Mouse (Mus musculus) heart, adult 9 months (tissue): ENCODE results near the gene Flad1.
"Not testable (repeated sequence)": the region's sequence is repeated elsewhere in the genome, so short reads cannot be mapped to it uniquely, and the experiment has no call there.

Source experiments
- DNase-seq, 2 experiments: peaks; one replicate each; pipeline ENCODE4 v3.0.0; 2022; ENCODE audit warnings: low spot score in 2 of 2

Flad1 gene

DNA sequence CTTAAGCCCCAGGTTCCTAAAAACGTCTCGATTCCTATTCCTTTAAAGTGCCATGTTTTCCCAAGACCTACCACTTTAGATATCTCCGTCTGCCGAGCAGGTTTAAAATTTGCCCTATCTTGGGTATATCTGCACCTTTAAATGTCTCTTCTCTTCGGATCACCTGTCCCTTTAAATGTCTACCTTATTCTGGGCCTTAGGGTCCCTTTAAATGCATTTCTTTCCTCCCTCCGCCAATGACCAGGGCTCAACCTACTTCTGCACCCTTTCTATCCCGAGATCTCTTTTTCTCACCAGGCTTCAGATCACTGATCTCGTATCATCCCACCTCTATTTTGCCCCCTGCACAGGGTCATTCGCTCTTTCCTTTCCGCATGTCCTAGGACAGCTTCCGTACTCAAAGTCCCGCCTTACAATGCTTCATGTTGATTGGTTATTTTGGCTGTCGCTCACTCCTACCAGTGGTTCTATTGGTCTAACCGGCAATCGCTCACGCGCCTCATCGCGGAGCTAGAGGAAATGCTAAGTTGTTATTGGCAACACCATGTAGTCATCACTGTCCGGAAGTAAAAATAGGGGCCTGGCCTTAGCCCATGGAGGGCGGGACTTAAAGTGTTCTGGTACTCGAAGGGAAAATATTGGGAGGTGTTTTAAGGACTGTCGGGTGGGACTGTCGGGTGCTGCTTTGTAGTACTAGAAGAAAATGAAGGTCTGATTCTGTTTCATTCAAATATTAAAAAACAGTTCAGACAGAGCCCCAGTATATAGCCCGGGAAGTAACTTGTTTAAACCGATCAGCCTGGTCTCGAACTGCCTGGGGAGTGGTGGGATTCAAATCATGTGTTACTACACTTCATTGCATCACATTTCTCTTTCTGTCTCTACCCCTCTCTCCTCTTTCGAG lies at the start of gene Flad1:
Gene Flad1, minus strand, starts transcription at position 381 of the 904 bp plus-strand sequence.
- peak; percentile 99 to 100 for DNase-seq

DNA sequence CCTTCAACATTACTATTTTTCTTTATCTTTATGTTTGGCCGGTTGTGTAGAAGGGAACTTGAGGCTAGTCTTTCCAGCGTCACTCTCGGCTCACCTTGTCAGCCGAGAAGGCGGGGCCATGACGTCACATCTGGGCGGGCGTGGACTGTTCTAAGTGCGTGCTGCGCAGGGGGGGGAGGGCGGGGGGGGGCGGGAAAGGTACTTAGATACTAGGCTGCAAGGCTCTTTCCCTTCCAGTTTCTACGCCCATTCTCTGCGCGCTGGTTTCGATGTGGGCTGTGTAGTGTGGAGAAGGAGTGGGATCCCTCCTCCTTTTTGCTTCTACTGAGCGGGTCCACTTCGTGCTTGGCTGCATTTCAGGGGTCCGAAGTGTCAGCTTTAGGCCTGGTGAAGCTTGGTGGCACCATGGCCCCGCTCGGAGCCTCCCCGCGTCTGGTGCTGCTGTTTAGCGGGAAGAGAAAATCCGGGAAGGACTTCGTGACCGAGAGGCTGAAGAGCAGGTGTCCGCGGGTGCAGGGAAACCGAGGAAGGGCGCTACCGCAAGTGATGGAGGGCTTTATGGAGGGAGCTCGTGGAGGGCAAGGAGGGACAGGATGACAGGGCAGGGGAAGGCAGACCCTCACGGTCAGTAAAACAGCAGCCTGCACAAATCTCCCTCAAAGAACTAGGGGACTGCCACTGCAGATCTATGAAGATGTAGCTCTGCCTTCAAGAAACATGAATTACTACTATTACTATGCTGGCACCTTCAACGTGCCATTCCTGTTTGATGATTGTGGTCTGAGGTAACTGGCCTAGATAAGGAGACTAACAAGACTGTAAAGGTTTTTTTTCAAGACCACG lies 47.5 kb upstream of the Flad1 start:
- DNase-seq = peak; percentile 80 to 90

DNA sequence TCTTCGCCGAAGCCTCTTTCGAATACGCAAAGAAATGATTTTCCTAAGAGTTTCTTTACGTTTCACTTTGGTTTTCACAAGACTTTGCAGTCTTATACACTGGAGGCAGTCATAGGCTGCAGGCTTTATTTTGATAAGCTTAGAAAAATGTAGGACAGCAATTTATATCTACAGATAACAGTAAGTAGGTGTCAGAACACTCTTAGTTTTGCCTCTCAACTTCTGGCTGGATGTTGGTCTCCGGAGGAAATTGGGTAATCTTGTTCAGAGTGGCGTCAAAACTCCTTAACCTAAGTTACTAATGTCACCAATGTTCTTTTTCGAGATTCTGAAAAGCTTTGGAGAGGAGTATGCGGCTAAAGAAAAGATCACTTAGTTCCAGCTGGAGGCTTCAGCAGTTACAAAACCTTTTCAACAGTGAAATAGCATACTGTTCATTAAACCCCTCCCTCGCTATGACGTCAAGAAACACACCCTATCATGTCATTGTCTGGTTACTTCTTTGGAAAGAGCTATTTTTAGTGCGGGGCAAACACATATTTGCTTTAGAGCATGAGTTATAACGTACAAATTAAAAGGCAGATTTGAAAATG lies 46.8 kb upstream of the Flad1 start:
- no peak for DNase-seq

DNA sequence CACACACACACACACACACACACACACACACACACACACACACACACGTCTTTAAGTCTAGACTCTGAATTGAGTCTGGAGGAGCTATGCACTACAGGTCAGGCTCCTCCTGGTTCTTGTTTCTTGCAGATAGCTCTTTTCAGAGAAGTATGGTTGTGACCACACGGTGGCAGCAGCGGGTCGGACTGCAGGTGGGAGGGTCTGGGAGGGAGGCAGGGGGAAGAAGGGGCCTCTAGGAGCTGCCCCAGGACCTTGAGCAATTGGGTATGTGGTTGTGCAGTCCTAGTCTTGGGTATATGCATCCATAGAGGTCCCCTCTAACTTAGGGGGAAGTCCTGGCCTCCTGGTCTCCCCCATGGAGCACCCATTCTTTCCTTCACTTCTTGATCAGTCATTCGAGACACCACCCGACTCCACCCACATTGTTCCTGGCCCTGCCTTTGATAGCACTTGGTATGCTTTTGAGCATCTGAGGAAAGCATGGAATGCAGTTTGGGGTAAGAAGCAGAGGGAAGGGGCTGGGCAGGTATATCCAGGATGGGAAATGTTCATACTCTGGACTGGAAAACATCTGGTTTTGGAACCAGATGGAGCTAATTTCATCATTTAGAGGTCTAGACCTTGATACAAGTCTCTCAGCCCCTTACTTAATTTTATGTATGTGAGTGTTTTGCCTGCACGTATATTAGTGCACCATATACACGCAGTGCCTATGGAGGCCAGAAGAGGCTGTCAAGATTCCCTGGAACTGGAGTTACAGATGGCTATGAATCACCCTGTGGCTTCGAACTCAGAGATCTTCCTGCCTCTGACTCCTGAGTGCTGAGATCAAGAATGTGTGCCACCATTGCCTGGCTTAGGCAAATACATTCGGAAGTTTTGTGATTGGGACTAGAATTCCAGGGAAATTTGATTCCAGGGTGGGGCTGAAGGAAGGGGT lies 45.3 kb upstream of the Flad1 start:
- DNase-seq = peak in 1 of 2 experiments; percentile 39

DNA sequence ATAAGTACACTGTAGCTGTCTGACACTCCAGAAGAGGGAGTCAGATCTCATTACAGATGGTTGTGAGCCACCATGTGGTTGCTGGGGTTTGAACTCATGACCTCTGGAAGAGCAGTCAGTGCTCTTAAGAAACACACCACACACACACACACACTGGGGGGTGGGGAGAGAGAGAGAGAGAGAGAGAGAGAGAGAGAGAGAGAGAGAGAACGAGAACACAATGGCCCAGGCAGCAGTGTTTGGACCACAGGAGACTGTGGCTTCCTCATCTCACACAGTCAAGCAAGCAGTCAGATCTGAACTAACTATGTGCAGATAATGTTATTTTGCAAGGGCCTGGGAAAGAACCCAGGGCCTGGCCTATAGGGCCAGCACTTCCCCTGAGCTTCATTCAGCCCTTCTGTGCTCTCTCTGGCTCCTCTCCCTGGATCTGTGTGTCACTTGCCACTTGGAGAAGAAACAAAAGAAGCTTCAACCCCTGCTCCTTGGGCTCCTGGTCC lies 44.2 kb upstream of the Flad1 start:
- no peak for DNase-seq

DNA sequence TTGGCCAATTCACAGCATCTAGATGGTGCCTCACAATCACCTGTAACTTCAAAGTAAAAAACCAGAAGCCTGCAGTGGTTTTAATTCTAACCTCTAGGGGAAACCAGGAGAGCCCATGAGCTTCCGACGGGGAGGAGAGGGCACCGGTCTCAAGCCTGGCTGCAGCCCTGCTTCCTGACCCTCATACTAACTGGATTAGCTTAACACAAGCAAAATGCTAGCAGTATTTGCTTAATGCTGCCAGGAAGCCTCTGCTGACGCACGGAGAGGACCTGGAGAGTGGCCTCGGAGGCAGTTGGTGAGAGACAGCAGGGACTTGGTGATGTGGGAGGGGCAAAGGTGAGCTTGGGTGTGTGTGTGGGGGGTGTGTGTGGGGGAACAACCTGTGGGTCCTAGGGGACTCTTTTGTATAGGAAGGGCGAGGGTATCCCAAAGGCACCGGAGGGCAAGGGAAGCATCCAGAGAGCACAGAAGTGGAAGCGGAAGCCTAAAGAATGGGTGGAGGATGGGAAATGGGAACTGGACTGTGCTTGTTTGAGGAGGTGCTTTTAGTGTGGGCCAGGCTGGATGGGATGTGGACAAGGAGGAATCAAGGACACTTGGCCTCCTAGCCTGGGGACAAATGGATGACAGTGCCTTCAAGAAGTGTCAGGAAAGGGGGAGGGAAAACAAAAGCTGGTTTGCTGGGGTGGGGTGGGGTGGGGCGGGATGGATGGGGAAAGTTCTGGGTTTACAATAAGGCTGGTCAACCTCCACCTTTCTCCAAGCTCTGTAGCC lies 42.9 kb upstream of the Flad1 start, which contains the start of gene Pmvk:
Gene Pmvk, plus strand, starts transcription at position 141 of the 777 bp plus-strand sequence.
- no peak for DNase-seq

DNA sequence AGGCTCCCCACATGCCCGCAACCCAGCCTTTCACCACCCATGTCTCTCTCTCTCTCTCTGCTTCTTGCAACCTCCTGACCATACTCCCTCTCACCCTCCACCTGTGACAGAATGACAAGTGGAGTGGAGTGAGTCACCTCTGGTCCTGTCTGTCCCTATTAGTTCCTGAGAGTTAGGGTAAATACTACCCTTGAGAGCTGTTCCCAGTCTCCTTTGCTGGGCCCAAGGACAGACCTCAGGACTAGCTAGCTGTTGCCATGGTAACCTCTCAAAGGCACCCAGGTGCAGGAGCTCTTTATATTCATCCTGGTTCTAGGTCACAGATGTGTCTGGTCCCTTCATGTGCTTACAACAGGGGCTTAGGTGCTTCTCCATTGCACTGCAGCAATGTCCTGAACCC lies 40.2 kb upstream of the Flad1 start:
- no peak for DNase-seq

DNA sequence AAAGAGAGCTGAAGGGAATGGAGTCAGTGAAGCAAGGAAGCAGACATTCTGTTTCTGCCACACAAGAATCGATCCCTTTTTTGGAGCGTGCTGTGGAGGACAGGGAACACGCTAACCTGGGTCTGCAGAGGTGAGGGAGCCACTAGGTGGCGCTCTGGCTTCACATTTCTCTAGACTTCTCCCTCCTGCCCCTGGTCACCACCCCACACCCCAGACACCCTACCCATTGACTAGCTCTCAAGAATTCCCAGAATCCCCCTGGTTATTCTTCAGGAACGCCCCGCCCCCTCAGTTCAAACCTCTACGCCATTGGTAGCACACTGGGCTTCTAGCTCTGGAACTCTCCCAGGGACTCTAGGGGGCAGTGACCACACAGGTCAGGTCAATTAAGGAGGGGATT lies 37.9 kb upstream of the Flad1 start:
- peak in 1 of 2 experiments; percentile 63 for DNase-seq

DNA sequence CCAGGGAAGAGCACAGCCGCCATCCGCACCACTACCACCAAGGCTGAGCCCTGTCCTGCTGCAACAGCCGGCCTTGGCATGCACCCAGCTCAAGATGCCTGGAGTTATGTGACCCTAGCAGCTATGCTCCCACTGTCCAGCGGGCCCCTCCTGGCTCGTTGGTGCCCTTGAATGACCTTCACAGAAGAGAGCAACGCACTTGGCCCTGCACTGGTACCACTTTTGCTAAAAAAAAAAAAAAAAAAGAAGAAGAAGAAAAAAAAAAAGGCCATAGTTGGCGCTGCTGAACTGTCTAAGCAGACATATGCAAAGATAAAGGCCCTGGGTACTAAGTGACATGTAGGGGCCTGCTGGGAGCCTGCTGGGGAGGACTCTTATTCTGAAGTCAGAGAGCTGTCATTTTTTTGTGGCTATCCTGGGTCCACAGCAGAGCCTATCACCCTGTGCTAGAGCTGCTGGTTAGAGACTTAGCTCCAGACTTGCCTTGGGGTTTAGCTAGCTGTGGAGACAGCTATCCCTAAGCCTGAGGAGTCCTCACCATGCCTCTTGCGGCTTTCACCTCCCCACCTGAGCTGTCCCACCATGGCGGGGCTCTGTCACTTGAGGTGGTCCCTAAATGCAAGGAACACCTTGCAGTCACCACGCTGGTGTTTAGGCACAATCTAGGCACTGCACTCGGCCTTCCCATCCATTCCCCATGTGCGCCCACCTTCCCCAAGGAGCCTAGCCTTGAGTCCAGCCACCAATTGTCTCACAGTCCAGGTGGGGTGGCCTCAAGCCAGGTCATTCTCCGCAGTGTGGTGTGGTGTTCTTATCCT lies 37.3 kb upstream of the Flad1 start:
- DNase-seq = no peak

DNA sequence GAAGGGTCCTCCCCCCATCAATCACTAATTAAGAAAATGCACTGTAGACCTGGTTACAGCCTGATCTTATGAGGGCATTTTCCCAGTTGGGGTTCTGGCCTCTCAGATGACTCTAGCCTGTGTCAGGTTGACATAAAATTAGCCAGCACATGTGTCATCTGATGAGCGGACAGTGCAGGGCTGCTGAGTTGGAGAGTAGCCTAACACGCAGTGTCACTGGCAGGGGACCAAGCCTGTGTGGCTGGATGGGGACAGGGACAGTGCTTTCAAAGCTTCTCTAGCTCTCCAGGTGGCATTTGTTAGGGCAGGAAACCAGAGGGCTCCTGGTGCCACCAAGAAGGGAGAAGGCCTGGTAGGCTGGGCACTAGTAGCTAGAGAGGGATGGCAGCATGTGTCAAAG lies 29.0 kb upstream of the Flad1 start:
- DNase-seq = no peak

DNA sequence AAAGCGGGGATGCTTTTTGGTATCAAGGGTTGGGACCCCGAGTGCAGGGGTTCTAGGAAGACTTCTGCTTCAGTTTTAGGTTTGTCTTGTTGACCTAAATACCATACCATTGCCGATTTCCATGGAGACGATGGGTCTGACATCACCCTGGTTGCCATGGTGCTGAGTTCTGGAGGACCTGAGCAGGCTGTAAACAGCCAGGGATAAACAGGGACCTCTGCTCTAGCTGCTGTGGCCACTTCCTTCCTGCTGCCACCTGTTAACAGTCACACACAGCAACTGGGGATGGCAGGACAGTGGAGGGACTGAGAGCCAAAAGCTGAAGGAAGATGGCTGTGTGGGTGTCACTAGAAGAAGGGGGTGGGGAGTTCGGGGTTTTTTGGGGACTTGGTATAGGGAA lies 25.6 kb upstream of the Flad1 start:
- DNase-seq = no peak

DNA sequence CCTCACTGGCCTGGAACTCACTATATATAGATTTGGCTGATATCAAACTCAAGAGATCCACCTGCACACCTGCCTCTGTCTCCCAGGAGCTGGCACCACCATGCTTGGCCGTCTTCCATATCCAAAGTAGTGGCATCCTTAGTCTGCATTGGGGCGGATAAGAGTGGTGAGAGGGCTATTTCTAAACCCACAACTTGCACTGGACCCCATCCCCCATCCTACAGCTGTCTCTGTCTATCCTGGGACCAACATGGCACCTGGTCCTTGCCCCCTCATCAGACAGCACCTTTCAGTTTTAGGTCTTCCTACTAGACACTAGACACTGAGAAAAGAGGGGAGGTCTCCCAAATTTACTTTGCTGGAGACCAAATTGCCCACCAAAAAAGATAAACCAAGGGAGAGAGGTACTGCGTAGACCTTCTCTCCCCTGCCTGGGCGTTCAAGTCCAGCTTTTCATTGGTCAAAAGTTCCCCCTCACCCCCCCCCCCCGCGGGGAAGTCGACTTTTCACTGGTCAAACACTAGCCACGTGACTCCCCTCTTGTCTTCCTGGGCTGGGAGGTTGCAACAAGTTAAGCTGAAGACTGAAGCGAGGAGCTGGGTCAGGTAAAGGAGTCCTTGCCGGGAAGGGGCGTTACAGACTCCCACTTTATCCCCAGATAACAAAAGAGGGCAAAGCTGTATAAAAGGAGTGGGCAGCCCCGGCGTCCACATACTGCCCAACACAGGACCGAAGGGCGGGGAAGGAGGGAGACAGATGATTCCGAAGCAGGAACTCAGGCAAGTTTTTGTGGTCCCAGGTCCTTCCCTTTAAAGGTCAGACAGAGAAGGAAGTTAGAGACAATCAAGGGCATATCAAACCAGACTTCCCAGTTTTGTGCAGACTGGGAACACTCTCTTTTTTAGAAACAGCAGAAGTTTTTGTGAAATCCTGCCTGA lies 24.8 kb upstream of the Flad1 start, which contains the start of gene Pbxip1:
Gene Pbxip1, plus strand, starts transcription at position 531 of the 938 bp plus-strand sequence.
- peak; percentile 70 to 81 for DNase-seq

DNA sequence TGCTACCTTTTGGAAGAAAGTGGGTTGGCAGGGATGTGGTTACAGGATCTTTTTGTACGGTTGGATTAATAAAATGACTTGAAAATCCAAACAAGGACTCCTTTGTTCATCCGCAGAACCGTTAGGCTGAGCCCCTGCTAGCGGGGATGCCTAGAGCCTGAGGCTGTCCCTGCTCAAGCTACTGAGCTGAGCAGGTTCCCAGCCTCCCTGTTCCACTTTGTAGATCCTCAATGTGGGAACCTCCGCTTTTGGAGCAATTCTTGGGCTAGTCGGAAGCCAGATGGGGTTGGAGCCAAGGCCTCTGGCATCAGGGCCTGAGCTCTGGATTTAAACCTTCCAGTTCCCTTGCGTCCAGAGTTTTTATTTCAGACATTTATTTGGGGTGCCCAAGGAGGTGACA lies 23.4 kb upstream of the Flad1 start:
- DNase-seq = no peak

DNA sequence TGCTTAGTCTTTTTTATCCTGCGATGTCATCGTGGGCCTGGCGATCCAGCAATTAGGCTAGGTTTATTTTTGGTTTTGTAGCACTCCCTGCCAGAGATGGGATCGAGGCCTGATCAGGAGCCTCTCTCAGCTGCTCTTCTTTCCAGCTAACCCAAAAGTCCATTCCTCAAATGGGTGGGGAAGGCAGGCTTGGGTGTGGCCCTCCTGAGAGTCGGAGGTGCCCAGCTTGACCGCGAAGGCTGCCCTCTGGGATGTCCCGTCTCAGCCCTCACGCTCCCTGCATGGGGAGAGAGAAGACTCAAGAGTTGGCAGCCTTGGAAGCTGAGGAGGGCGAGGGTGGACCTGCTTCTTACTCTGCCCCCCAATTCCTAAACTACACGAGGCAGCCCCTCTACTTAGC lies 22.9 kb upstream of the Flad1 start:
- DNase-seq = no peak

DNA sequence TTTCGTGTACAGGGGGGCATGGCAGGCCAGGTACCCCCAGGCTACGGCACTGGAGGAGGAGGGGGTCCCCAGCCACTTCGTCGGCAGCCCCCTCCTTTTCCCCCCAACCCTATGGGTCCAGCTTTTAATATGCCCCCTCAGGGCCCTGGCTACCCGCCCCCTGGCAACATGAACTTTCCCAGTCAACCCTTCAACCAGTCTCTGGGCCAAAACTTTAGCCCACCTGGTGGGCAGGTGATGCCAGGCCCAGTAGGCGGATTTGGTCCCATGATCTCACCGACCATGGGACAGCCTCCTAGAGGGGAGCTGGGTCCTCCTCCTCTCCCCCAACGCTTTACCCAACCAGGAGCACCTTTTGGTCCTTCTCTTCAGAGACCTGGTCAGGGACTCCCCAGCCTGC lies 20.9 kb upstream of the Flad1 start:
- no peak for DNase-seq

DNA sequence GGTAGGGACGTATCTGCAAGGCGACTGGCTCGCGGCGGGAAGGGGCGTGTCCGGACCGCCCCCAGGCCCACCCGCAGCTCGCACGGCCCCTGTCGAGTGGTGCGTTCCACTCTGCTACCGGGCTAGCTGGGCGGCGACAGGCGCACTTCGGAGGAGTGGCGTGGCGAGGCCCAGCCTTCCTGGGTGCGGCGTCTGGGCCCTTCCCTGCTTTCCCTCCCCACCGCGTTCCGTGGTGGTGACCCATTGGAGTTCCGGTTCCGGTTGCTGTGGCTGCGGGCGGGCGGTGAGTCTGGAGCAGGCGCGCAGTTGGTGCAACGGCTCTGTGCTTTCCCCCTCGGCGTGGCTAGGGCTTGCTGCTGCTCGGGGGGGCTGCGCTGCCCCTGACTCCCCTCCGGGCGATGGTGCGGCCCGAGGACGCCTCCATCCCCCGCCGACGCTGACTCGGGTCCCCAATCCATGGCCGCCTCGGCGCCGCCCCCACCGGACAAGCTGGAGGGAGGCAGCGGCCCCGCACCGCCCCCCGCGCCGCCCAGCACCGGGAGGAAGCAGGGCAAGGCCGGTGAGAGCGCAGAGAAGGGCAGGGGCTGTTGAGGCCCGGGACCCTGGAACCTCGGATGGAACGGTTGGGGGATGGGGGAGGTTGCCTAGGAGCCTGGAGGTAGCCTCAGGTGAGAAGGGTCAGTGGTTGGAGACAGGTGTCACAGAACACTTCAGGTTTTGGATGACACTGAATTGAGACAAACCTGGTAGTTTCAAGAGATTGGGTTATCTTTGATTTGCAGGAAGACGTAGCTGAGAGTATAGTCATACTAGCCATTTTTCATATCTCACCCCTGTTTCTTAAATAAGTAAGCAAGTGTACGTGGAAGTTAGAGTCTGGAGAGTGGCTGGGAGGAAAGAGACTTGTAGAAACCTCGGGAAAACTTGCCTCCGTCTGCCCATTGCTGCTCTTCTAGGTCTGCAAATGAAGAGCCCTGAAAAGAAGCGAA lies 18.8 kb upstream of the Flad1 start, which contains the start of gene Pygo2:
Gene Pygo2, plus strand, starts transcription at position 44 of the 989 bp plus-strand sequence.
- peak; percentile 97 to 98 for DNase-seq

DNA sequence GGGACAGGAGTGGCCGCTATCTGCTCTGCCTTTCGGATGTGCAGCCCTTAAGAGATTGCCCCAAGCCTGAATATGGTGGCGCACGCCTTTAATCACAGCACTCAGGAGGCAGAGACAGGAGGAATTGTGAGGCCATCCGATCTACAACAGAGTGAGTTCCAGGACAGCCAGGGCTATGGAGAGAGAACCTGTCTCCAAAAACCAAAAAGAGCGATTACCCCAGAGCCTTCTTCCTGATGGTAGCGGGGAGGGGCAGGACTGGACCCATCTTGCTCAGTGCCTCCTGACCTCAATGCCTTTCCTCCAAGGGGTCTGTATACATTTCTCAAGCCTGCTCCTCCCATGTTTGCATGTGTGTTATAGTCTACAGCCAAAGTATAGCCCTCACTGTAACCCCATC lies 17.4 kb upstream of the Flad1 start:
- not testable (repeated sequence) for DNase-seq
